Mouse (Mus musculus) testis, adult 2 months (tissue): ENCODE measurements at regions not wholly inside any gene's neighbourhood (a gene's known extent, or its start where the extent isn't known, plus 50 kb on each side); places are given as distances from the start of the nearest gene placed in this dataset.

ENCODE experiments used
- CTCF ChIP-seq: fragments of 200-500 bp; IDR thresholded peaks from 2 replicates; pipeline ENCODE4 v1.5.1; 2012; ENCODE audit warnings: low read depth, mild to moderate bottlenecking, inconsistent platforms, low read length, moderate library complexity; ENCODE audit not compliant: control insufficient read depth, insufficient read depth, insufficient replicate concordance
- POLR2A ChIP-seq: fragments of 200-500 bp; IDR thresholded peaks from 2 replicates; pipeline ENCODE4 v1.6.1; 2012; ENCODE audit warnings: low read depth, mild to moderate bottlenecking, inconsistent platforms, low read length, moderate library complexity; ENCODE audit not compliant: control insufficient read depth

- TF ChIP-seq POLR2A = no peak
- TF ChIP-seq CTCF = no peak
These were observed 87.1 kb upstream of the Ldb2 start for GRCm38 (mm10) chr5:44886566-44887070.
